Mouse (Mus musculus) heart, embryonic 15.5 days (tissue): ENCODE measurements around the gene Fnbp1. TPM values are rescaled to one million over a fixed set of nuclear protein-coding genes. Genes with fewer than 3 reads are reported as not detected.

Experiments used
- ATAC-seq: fragments of 200-750 bp; cut with Nextera tagmentation; replicated peaks from 2 replicates; pipeline ENCODE4 v1.8.0; 2017; ENCODE audit warnings: low read depth, moderate TSS enrichment; ENCODE audit not compliant: insufficient number of reproducible peaks, insufficient read depth, low FRiP score
- H3K27ac ChIP-seq: fragments of 300-500 bp; sonication (generic); 2 replicates; pipeline ENCODE4 v1.5.1; 2015; ENCODE audit warnings: mild to moderate bottlenecking, inconsistent platforms
- H3K27me3 ChIP-seq: fragments of 300-500 bp; sonication (generic); 2 replicates; pipeline ENCODE4 v1.6.1; 2015; ENCODE audit warnings: inconsistent platforms
- H3K36me3 ChIP-seq: fragments of 300-500 bp; sonication (generic); 2 replicates; pipeline ENCODE4 v1.6.1; 2015; ENCODE audit warnings: mild to moderate bottlenecking, inconsistent platforms
- H3K4me1 ChIP-seq: fragments of 300-500 bp; sonication (generic); replicated peaks from 2 replicates; pipeline ENCODE4 v1.6.1; 2015; ENCODE audit warnings: inconsistent platforms
- H3K4me2 ChIP-seq: fragments of 300-500 bp; sonication (generic); 2 replicates; pipeline ENCODE4 v1.6.1; 2015; ENCODE audit warnings: inconsistent platforms, mild to moderate bottlenecking, moderate library complexity
- H3K4me3 ChIP-seq: fragments of 300-500 bp; sonication (generic); 2 replicates; pipeline ENCODE4 v1.5.1; 2015; ENCODE audit warnings: mild to moderate bottlenecking, inconsistent platforms
- H3K9ac ChIP-seq: fragments of 300-500 bp; sonication (generic); 2 replicates; pipeline ENCODE4 v1.6.1; 2015; ENCODE audit warnings: mild to moderate bottlenecking, inconsistent platforms
- H3K9me3 ChIP-seq: fragments of 300-500 bp; sonication (generic); replicated peaks from 2 replicates; pipeline ENCODE4 v1.6.1; 2016; ENCODE audit warnings: inconsistent platforms
- WGBS: fragments of 180-500 bp; shearing (Covaris S2); methylation state at CpG from one replicate; pipeline ENCODE4 v1.1.7; 2015; ENCODE audit warnings: mixed read lengths; 5-methylcytosine and 5-hydroxymethylcytosine counted together
- polyA plus RNA-seq: library from polyadenylated mRNA; unstranded; fragments of >200 nt; fragmentation: Nextera tagmentation; extraction: Ambion mirVana; gene quantifications from 2 replicates; pipeline ENCODE4 v1.2.1, GENCODE M21; 2015

Gene Fnbp1
- polyA plus RNA-seq, 1 experiment from 2014 or later = 16.0 TPM

- 83% methylated on average over 5 of the region's 5 CpGs for WGBS
- Histone ChIP-seq H3K36me3 (no peaks in the 10 kb centered on the region), H3K9me3 (no peaks in the 10 kb centered on the region), H3K4me3 (no peak overlapping the region), H3K27me3 (no peaks in the 10 kb centered on the region), H3K9ac (no peak overlapping the region), H3K4me2 (no peak overlapping the region), H3K4me1 (peaks cover 57% of the 10 kb centered on the region), H3K27ac (no peak overlapping the region)
- no peak for ATAC-seq
These were observed 19.0 kb downstream of the Fnbp1 start for GRCm38 (mm10) chr2:31122806-31123205.

DNA sequence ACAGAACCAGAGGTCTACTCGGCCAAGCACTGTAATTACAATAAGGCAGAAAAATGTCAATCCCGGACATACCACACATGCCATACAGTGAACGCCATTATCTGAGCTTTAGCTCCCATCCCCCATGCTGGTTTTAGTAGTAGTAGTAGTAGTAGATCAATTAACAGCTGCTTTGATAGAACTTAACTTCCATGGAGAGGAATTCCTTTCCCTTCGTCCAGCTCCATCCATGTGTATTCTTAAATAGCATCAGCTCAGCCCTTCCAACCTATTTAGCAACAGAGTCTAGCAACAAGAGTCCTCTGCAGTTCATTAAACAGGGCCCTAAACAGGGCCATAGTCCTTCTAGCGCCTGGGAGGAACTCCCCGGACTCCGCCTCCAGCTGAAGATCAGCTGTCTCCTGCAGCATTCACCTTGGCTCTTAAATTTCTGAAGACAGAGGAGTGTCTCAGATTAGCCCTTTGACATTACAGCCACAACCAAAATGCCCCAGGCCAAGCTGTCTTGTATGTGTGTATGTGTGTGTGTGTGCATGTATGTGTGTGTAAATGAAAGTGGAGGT, 20.6 kb downstream of the Fnbp1 start:
- Histone ChIP-seq H3K36me3 (no peaks in the 10 kb centered on the region), H3K27ac (peak overlapping the region; percentile 55), H3K4me1 (peaks cover 53% of the 10 kb centered on the region), H3K27me3 (no peaks in the 10 kb centered on the region), H3K4me3 (no peak overlapping the region), H3K4me2 (no peak overlapping the region), H3K9me3 (no peaks in the 10 kb centered on the region), H3K9ac (no peak overlapping the region)
- WGBS = 63% methylated on average over 7 of the region's 7 CpGs
- ATAC-seq = no peak

GRCm38 (mm10) chr2:31119795-31120194, 22.0 kb downstream of the Fnbp1 start:
- 50% methylated on average over 13 of the region's 13 CpGs for WGBS
- Histone ChIP-seq H3K36me3 (no peaks in the 10 kb centered on the region), H3K9ac (no peak overlapping the region), H3K27ac (peak overlapping the region; percentile 79), H3K4me3 (no peak overlapping the region), H3K4me1 (peaks cover 52% of the 10 kb centered on the region), H3K4me2 (peak overlapping the region; percentile 6; the same call in 1 of the 2 replicates), H3K27me3 (no peaks in the 10 kb centered on the region), H3K9me3 (no peaks in the 10 kb centered on the region)
- ATAC-seq = no peak

- no peak overlapping the region for H3K4me2 ChIP-seq
- H3K27ac ChIP-seq = peak overlapping the region; percentile 79
- no peaks in the 10 kb centered on the region for H3K9me3 ChIP-seq
- no peaks in the 10 kb centered on the region for H3K36me3 ChIP-seq
- 85% methylated on average over 10 of the region's 10 CpGs for WGBS
- peaks cover 42% of the 10 kb centered on the region for H3K4me1 ChIP-seq
- no peak overlapping the region for H3K9ac ChIP-seq
- H3K4me3 ChIP-seq = no peak overlapping the region
- ATAC-seq = no peak
- no peaks in the 10 kb centered on the region for H3K27me3 ChIP-seq
These were observed 23.0 kb downstream of the Fnbp1 start for GRCm38 (mm10) chr2:31118639-31119380.

DNA sequence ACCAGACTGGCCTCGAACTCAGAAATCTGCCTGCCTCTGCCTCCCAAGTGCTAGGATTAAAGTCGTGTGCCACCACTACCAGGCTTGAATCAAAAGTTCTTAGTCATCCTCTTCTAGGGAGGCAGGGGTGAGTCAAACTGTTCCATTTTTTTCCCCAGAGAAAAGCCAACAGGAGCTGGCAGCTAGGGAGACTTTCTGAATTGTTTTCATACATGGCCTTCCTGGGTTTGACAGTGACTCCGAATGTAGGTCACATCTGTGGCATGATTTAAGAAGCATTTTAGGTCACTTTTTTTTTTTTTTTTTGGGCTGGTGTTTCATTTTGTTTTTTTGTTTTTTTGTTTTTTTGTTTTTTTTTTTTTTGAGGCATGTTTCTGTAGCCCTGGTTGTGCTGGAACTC, 23.6 kb downstream of the Fnbp1 start:
- H3K36me3 ChIP-seq = no peaks in the 10 kb centered on the region
- H3K9ac ChIP-seq = no peak overlapping the region
- WGBS = 82% methylated on average over 3 of the region's 3 CpGs
- no peaks in the 10 kb centered on the region for H3K27me3 ChIP-seq
- no peaks in the 10 kb centered on the region for H3K9me3 ChIP-seq
- ATAC-seq = no peak
- no peak overlapping the region for H3K4me2 ChIP-seq
- H3K4me3 ChIP-seq = no peak overlapping the region
- H3K27ac ChIP-seq = no peak overlapping the region
- H3K4me1 ChIP-seq = peaks cover 38% of the 10 kb centered on the region

DNA sequence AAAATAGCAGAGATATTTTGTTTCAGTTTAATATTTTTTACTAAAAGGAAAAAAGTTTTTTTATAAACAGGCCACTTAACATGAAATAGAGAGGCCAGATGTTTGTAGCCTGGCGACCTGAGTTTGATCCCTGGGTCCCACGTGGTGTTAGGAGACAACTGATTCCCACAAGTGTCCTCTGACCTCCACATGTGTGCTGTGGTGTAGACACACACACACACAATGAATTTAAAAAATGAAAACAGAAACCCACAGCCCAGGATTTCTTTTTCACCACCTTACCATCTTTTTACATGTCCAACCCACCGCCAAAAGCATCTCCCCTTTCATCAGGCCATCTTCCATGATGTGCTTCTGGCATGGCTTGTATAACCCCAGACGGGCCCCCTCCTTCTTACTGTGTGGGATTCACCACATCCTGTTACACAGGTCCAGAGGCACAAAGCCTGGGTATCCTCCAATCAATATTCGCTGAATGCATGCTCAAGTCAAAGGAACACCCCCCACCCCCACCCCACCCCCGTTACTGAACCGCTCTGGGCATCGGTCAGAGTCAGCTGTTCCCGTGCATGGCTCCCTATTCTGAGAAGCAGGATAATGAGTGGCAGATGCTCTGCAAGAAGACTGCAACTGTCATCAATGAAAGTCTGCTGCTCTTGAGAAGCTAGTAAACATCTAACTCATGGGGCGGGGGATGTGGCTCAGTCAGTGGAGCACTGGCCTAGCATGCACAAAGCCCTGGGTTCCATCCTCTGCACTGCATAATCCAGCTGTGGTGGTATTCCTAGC, 25.7 kb downstream of the Fnbp1 start:
- H3K9me3 ChIP-seq = no peaks in the 10 kb centered on the region
- H3K27me3 ChIP-seq = no peaks in the 10 kb centered on the region
- peak overlapping the region; percentile 36; the same call in 1 of the 2 replicates for H3K27ac ChIP-seq
- H3K4me3 ChIP-seq = no peak overlapping the region
- no peak overlapping the region for H3K4me2 ChIP-seq
- WGBS = 64% methylated on average over 10 of the region's 10 CpGs
- no peaks in the 10 kb centered on the region for H3K36me3 ChIP-seq
- H3K4me1 ChIP-seq = peaks cover 41% of the 10 kb centered on the region
- ATAC-seq = no peak
- no peak overlapping the region for H3K9ac ChIP-seq

DNA sequence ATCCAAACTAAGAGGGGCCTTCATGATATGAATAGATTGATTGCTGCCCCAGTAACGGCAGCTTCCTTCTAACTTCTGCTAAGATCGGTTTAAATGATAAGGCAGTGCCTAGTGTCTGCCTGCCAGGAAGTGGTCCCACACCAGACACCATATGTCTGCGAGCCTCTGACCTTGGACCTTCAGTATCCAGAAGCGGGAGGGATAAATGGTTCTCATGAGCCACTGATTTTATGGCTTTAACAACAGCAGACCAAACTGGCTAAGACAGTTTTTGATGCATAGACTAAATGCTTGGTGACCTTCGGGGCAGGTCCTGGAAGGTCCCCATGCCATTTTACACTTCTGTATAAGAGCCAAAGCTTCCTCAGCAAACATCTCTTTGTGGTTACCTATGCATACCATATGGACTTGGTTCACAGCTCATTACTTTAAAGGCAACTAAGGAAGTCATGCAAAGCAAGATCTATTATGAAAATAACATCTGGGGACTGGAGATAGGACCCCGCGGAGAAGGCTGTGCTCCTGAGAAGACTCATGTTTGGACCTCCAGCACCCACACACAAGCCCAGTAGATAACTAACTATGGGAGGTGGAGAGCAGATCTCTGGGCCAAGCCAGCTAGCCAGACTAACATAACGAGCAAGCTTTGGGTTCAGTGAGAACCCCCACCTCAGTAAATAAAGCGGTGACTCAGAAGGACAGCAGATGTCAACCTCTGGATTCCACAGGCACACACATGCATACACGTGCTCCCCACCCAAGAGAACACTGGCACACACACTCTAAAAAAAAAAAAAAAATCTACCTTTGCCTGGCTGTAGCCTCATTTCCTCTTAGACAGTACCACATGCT, 26.5 kb downstream of the Fnbp1 start:
- H3K9ac ChIP-seq = no peak overlapping the region

DNA sequence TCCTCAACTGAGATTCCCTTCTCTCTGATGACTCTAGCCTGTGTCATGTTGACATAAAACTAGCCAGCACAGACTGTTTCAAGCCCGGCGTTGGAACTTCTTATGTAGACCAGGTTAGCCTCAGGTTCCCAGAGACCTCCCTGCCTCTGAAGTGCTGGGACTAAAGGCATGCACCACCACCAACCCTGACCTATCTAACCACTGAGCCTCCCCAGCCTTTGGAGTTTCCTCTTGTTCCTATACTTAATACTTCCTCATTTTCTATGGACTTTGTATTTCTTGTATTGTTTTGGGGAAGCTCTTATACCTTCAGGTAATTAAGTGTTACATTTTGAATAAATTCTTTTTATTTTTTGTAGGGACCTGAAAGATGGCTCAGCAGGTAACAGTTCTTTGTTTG, 27.6 kb downstream of the Fnbp1 start:
- no peak overlapping the region for H3K27ac ChIP-seq
- ATAC-seq = no peak
- no peaks in the 10 kb centered on the region for H3K9me3 ChIP-seq
- no peaks in the 10 kb centered on the region for H3K27me3 ChIP-seq
- H3K4me3 ChIP-seq = no peak overlapping the region
- peaks cover 39% of the 10 kb centered on the region for H3K4me1 ChIP-seq
- no peaks in the 10 kb centered on the region for H3K36me3 ChIP-seq
- WGBS = 90% methylated on average over 2 of the region's 2 CpGs
- no peak overlapping the region for H3K9ac ChIP-seq
- no peak overlapping the region for H3K4me2 ChIP-seq

More for the DNA sequence above, 26.5 kb downstream of the Fnbp1 start:
- Histone ChIP-seq H3K27ac (peak overlapping the region; percentile 36; the same call in 1 of the 2 replicates), H3K4me2 (no peak overlapping the region), H3K9me3 (no peaks in the 10 kb centered on the region), H3K27me3 (no peaks in the 10 kb centered on the region), H3K4me3 (no peak overlapping the region), H3K36me3 (no peaks in the 10 kb centered on the region), H3K4me1 (peaks cover 43% of the 10 kb centered on the region)
- WGBS = 61% methylated on average over 10 of the region's 10 CpGs
- ATAC-seq = no peak

DNA sequence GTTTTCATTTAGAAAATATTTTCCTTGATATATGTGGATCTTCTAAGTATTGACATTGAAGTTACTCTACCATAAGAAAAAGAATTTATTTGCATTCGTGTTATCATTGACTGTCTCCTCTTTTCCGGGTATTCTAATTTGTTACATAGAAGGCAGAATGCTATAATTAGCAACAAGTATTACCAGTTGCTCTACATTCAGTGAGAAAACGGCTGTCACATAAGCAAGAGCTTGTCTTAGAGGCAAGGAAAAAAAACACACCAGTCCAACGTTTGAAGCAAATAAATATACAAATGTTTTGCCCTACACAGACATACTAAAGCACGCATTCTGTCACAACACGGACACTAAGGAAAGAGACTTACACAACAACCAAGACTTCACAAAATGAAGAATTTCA, 30.1 kb downstream of the Fnbp1 start:
- Histone ChIP-seq H3K27me3 (no peaks in the 10 kb centered on the region), H3K9ac (no peak overlapping the region), H3K27ac (no peak overlapping the region), H3K4me2 (no peak overlapping the region), H3K36me3 (no peaks in the 10 kb centered on the region), H3K4me1 (peaks cover 52% of the 10 kb centered on the region), H3K9me3 (no peaks in the 10 kb centered on the region), H3K4me3 (no peak overlapping the region)
- no peak for ATAC-seq
- WGBS = 53% methylated on average over 6 of the region's 6 CpGs

DNA sequence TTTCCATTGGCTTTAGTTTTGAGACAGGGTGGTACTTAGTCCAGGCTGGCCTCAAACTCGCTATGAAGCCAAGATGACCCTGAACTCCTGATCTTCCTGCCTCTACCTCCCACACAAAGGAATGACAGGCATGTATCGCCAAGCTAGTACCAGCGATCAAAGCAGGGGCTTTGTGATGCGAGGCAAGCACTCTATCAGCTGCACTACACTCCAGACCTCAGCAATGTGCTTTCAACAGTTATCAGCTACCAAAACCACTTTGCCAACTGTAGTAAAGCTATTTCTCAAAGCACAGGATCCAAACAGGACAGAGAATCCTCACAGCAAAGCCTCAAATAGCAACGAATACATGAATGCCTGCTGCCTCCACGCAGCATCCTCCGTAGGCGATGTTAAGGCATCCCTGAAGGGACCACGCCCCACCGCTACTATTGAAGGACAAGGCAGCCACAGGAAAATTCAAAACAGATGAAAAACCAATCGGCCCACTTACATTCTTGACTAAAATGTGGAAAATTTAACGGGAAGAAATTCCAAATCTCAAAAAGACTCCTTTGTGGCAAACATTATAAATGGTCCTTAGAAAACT, 31.8 kb downstream of the Fnbp1 start:
- Histone ChIP-seq H3K9me3 (no peaks in the 10 kb centered on the region), H3K36me3 (no peaks in the 10 kb centered on the region), H3K4me1 (peaks cover 47% of the 10 kb centered on the region), H3K9ac (no peak overlapping the region), H3K4me2 (no peak overlapping the region), H3K27ac (no peak overlapping the region), H3K4me3 (no peak overlapping the region), H3K27me3 (no peaks in the 10 kb centered on the region)
- ATAC-seq = no peak
- WGBS = 47% methylated on average over 12 of the region's 12 CpGs
